Mouse (Mus musculus) heart, postnatal 0 days (tissue): Measurements from ENCODE around the gene Dhcr24.

Experiments
- CTCF ChIP-seq: IDR thresholded peaks from 2 replicates; pipeline ENCODE4 v1.5.1; 2016; ENCODE audit warnings: antibody characterized with exemption, control low read depth, low read depth
- EP300 ChIP-seq: IDR thresholded peaks from 2 replicates; pipeline ENCODE4 v1.6.1; 2016; ENCODE audit warnings: antibody characterized with exemption, low read depth

DNA sequence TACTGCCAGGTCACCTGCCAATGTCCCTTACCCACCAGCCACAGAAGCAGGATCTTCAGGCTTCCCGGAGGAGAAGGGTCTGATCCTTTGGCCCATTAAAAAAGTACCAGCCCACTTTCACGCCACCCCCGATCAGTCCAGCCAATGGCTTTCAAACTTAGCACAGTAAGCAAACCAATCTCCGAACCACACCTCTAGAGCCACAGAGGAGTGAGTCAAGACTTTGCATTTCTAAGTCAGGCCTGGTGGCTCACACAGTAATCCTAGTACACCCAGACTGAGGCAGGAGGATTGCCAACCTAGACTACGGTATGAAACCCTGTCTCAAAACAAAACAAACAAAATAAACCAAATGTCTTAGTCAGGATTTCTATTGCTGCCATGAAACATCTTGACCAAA, 68.5 kb downstream of the Dhcr24 start:
- no peak for TF ChIP-seq CTCF
- TF ChIP-seq EP300 = no peak
